Mouse (Mus musculus) mature B cell (primary cell): ENCODE results near the gene Jph3.

Source experiments
- in situ Hi-C: fragments of 300-500 bp; cut with MboI; formaldehyde crosslinking; loops from 2 replicates; pipeline ENCODE4 v1.14.3; 2019

Jph3 gene

GRCm38 (mm10) chr8:121729323-121729722 lies at the start of gene Jph3:
Gene Jph3, plus strand, starts transcription at chr8:121729623.
- in situ Hi-C loops: no loop called here

- in situ Hi-C loops: no loop called here
These were observed 48.5 kb upstream of the Jph3 start for GRCm38 (mm10) chr8:121680896-121681295.

DNA sequence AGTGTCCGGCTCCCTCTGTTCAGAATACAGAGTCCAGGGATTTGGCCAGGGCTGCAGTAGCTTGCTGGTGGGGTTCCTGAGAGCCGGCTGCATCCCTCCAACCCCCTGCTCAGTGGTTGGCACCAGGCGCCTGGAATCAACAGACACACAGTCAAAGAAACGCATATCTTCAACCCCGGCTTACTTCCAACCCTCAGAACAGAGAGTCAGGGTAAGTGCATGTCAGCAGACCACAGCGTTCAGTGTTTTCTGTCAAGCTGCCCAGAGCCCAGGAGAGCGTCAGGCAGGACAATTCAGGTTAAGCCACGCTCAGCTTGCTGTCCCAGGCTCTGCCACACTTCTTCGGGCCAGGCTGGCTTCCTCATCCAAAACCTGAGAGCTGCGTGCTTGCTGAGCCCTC lies 48.0 kb upstream of the Jph3 start:
- in situ Hi-C loops: no loop called here

DNA sequence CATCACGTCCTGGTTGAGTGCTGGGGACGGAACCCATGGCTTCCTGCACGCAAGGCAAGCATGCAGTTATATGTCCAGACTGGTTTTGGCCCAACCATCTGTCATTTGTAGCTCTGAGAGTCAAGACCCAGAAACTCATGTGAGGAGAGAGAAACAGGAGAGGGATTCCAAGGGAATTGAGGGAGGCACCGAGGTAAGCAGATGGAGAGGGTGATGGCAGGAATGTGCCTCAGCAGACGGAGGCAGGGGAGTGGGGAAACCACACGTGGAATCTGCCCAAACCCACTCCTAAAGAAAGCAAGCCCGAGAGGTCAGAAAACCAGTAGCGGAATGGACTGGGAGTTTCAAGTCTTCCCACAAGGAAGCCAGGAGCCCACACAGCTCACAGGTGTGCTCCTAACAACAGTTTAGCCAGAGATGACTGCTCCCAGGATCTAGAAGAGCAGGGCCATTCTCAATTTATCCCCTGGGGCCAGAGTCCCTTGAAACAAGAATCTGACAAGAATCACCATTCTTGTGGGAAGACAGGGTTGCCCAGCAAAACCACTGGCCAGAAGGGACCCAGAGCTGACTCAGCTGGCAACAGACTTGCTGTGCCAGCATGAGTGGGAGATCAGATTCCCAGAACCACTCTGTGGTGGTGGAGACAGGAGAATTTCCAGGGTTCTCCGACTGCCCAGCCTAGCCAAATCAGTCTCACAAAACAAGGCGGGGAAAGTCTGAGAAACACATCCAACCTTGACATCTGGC lies 46.2 kb upstream of the Jph3 start:
- in situ Hi-C loops: no loop called here

DNA sequence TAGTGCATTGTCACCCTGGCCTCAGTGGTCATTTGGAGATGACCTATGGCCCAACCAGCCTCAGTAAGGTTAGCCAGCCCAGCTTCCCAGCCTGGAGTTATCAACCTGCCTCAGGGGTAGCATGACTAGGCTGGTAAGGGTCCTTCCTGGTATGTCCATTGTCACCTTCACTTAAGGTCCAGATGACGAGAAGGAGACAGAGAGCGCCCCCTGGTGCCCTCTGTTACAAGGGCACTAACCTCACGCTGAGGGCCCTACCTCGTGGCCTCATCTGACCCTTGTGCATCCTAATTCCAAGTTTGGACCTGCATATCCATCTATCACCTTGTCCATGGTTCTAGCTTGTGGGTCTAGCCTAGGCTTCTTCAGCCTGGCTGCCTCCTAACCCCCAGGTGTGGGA lies 44.0 kb upstream of the Jph3 start:
- in situ Hi-C loops: no loop called here

DNA sequence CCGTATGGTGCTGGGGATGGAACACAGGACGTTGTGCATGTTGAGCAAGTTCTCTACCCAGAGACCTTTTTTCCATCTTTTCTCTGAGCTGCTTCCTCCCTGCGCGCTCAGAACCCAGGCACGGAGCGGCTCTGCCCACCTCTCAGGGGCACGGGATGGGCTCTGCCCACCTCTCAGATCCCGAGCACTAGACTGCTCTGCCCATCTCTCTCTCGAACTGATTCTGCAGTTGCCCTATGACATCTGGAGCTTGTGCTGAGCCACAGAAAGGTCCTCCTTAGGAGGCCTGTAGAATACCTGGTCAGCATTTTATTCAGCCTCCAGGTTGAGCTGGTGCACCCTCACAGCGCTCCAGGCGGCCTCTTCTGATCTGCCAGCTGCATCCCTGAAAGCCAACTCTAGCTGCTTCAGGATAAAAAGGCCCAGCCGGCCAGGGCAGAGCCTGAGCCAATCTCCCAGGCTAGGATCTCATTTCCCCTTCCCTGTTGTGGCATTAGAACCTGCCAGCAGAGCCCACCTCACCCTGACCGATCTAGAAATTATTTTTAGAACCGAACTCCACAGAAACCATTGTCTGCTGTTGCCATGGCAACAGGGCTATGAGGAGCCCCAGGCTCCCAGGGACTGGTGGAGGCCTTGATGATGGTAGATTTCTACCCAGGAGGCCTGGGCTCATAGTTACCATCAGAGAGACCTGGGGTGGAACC lies 41.8 kb upstream of the Jph3 start:
- in situ Hi-C loops: no loop called here

GRCm38 (mm10) chr8:121688496-121688895 lies 40.9 kb upstream of the Jph3 start:
- in situ Hi-C loops: no loop called here

GRCm38 (mm10) chr8:121694453-121694852 lies 35.0 kb upstream of the Jph3 start:
- in situ Hi-C loops: no loop called here

DNA sequence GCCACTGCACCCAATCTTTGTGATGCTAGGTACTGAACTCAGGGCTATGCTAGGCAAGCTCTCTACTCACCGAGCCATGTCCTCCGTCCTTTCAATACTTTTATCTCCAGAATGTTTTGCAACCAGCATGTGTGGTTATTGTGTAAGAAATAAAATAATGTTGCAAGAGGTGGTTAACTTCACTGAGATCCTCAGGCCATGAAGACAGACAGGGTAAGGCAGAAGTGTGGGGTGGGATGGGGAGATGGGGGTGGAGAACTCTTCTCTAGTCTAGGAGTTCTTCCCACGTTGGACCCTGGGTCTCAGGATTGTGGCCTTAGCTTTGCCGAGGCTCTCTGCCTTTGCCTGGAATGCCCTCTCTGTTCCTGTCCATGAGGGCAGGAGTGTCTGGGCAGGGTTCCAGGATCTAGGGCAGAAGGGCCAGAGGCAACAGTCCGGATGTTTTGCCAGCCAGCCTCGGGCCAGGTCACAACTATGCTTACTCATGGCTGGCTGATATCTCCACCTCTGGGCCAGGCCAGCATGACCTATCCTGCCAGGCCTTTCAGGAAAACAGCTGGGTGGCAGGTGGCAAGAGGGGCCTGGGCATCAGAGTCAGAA lies 33.7 kb upstream of the Jph3 start:
- in situ Hi-C loops: no loop called here

DNA sequence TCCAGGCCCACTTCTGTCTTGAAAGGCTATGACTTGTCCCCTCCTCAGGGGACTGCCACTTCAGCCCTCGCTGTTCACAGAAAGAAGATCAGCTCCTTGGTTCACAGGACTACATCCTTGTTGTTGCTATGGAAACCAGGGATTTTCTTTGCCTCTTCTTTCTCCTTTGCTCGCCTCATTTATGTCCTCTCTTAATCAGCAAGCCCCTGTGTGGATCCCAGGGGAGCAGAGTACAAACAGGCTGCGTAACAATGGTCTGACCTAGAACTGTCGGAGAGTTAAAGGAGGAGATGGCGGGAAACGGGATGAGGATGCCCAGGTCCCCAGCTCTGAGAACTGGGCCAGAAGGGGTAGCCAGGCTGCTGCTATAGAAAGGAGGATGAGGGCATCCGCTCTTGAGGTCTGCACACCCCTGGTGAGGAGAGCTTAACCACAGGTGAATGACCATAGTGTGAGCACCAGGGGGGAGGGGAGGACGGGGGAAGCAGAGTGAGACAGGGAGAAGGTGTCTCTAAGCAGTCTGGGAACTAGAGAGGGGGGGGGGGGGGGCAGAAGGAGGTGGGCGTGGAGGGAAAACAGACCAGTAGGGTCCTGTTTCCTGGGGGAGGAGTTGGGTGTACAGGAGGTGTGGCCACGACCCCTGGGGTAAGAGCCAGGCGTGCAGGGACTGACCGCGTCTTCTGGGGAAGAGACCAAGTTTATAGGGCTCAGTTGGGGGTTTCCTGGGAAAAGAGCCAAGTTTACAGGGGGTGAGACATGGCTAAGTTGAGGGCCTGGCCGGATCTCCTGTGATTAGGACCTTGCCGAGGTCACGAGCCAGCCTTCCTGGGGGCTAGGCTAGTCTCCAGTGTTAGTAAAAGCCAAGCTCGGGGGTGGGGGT lies 31.4 kb upstream of the Jph3 start:
- in situ Hi-C loops: no loop called here

- in situ Hi-C loops: no loop called here
These were observed 30.8 kb upstream of the Jph3 start for GRCm38 (mm10) chr8:121698615-121699101.

DNA sequence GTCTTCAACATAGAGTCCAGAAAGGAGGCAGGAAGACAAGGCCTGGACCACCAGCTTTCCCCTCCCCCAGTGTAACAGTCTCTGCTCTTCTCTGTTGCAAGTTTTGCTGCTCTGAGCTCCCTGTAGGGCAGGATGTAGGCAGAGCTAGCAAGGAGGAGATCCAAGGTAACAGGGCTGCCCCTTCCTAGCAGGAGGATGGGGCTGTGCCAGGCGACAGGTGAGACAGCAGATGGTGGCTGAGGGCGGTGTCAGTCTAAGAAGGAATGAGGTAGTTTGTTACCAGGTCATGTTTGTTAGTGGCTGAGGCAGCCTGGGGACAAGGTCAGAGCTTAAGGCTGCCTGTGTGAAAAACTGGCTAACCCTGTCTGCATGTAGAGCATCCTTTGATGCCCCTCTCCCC lies 29.5 kb upstream of the Jph3 start:
- in situ Hi-C loops: no loop called here

- in situ Hi-C loops: no loop called here
These were observed 24.2 kb upstream of the Jph3 start for GRCm38 (mm10) chr8:121705174-121705573.

DNA sequence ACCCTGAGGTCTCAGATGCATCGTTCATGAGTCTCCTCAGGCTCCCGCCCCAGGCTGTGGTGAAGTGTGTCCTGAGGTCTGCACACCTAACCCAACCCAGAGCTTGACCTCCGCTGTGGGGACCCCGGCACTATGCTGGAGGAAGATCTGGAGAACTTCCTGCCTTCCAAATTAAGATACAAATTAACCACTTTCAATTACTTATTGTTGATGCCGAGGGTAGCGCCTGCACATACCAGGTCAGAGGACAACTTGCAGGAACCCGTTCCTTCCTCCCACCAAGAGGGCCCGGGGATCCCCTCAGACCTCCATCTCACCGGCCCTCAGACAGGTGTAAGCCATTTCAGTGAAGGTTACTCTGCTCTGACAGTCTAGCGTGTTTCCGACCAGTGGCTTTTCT lies 22.5 kb upstream of the Jph3 start:
- in situ Hi-C loops: no loop called here

DNA sequence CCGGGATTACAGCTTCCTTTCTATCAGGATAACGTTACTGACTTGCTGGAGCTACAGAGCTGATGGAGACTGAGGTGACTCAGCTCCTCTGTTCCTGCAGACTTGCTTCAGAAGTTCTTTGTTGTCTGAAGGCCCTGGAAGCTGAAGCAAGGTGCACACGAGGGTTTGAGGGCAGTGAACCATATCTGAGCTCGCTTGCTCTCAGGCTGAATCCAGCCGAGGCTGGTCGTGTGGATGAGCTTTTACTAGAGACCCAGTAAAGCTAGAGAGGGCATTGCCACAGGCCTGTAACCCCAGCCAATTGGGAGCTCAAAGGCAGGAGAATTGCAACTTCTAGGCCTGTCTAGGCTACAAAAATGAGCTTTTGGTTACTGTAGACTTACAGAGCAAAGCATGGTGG lies 21.0 kb upstream of the Jph3 start:
- in situ Hi-C loops: no loop called here

GRCm38 (mm10) chr8:121717502-121717901 lies 11.9 kb upstream of the Jph3 start:
- in situ Hi-C loops: no loop called here

- in situ Hi-C loops: no loop called here
These were observed 11.4 kb upstream of the Jph3 start for GRCm38 (mm10) chr8:121717982-121718425.

GRCm38 (mm10) chr8:121718925-121719324 lies 10.5 kb upstream of the Jph3 start:
- in situ Hi-C loops: no loop called here

DNA sequence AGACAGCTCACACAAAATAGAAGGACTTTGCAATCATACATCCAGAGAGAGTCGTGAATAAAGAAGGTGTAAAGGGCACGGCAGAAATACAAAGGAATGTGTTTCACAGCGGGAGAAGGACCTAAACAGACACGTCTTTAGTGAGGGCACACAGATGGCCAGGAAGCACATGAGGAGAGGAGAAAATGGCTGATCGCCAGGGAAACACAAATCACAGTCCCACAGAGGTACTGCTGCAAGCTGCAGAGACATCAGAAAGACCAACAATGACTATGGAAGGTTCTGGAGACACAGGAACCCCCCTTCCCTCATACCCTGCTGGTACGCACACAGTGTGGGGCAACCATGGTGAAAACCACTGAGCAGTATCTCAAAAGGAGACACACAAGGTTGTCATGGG lies 8.4 kb upstream of the Jph3 start:
- in situ Hi-C loops: no loop called here

GRCm38 (mm10) chr8:121723846-121724245 lies 5.6 kb upstream of the Jph3 start:
- in situ Hi-C loops: no loop called here

DNA sequence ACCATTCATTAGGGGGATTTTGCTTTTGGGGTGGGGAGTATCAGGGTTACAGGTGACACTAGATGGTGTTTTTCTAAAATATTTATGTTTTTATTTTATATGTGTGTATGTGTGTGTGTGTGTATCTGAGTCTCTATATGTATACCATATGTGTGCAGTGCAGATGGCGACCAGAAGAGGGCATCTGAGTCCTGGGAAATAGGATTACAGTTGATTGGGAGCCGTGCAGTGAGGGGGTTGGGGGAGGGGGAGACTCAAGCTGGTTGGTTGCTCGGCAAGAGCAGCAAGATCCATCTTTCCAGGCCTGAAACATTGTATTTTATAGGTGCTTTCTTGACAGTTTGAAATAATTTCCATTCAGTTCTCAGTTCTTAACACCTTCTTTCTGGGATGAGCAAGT lies 2.3 kb upstream of the Jph3 start:
- in situ Hi-C loops: no loop called here

DNA sequence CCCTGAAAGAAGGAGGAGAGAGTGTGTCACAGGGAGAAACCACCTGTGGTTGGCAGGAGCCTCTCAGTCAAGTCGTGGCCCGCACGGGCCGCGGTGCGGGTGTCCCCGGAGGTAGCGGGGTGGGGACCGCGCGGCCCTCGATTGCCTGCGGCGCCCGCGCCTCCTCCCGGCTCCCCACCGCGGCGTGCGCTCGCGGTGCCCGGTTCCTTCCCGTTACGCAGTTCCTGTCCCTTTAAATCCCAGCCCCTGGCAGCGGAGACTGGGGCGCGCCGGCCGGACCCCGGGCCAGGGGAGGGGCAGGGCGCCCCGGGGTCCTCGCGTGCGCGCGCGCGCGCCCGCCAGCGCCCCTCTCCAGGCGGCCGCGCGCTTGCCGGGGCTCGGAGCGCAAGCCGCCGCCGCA lies 331 bp downstream of the Jph3 start:
- in situ Hi-C loops: no loop called here
